Mouse (Mus musculus) ES-CJ7 (cell line): ENCODE results near the gene Ddx43.
A peak's percentile ranks its signal among the peaks of the same experiment; 100 is the strongest.

Experiments
- DNase-seq: peaks from one replicate; pipeline ENCODE4 v3.0.0; 2011; ENCODE audit warnings: low read depth, low spot score

Ddx43 gene

DNA sequence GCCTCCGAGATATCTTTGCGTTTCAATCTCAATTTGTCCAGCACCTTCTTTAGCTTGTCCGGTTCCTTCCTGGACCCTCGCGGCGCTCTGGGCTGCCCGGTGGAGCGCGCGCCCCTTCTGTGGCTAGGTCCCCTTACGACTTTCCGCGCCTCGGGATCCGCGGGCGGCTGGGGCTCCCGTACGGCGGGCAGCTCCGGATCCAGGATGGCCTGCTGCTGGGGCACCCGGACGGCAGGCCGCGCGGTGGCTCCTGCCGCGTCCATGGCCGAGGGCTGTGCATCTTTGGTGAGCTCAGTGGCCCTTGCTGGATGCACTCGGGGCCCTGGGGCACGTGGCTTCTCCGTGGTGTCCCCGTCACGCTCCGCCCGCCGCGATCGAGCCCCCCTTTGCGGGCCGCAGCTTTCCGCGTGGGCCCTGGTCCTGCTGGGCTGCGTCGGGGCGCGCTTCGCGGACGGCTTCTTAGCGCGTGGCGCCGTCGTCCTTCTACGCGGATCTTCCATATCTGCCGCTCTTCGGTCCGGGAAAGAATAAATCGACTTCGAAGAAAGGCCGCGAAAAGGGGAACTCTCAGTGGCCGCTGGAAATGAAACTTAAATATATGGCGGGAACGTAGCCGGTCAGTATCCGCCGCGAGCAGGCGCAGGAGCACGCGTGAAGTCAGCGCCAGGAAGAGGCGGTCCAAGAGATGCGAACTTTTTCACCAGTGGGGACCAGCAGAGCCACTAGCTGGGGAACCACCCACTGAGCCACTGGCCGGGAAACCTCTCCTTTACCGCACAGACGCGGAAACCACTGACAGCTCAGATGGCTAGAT lies 47.2 kb downstream of the Ddx43 start, which contains the start of gene Cgas:
TSS of gene Cgas (minus strand) at position 659 of the 814 bp plus-strand sequence.
- DNase-seq = peak; percentile 54

DNA sequence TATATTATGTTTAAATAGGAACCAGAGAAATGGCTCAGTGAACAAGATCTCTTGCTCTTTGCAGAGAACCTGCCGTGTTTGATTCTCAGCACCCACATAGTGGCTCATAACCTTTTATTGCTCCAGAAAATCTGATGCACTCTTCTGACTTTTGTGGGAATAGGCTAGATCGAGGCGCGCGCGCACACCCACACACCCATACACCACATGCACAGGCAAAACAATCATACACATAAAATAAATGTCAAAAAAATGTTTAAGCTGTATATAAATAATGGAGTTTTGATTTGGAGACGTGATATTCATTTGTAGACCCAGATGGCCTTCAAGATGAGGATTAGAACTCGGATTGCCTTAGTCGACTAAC lies 52.0 kb downstream of the Ddx43 start:
- no peak for DNase-seq

DNA sequence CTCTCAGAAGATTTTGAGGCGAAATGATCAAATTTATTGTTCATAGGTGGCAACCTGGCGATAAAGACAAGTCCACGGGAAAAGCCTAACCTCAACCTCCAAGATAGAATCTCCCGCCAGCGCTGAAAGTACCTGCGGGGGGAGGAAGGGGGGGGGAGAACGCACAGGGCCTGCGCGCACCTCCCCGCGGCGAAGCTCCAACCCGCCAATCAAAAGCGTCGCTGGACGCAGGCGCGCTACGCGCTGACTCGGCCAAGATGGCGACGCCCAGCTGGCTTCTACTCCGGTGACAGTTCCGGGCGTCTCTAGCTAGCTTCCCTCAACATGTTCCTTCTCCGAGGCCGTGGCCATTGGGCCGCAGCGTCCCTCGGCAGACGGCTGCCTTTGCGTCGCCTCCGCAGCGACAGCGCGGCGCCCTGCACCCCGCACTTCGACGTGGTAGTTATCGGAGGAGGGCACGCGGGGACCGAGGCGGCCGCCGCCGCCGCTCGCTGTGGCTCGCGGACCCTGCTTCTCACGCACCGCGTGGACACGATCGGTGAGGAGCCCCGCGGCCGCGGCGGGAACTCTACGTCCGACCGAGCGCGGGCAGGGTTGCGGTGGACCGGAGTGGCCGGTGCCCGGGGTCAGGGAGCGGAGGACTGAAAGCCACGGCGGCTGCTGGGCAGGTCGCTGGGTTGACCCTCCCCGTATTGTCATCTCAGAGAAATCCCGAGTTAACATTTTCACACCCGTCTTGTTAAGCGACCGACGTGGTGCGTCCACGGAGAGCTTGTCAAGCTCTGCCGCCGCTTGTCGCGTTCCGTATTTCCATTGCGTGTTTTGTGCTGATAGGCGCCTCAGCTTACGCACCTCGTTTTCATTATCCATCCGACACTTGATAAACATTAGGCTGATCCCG lies 52.6 kb downstream of the Ddx43 start, which contains the start of the genes Mto1 and Gm17324:
TSS of gene Mto1 (plus strand) at position 236 of the 901 bp plus-strand sequence.
TSS of gene Gm17324 (minus strand) at position 814 of the 901 bp plus-strand sequence.
- peak; percentile 87 for DNase-seq

DNA sequence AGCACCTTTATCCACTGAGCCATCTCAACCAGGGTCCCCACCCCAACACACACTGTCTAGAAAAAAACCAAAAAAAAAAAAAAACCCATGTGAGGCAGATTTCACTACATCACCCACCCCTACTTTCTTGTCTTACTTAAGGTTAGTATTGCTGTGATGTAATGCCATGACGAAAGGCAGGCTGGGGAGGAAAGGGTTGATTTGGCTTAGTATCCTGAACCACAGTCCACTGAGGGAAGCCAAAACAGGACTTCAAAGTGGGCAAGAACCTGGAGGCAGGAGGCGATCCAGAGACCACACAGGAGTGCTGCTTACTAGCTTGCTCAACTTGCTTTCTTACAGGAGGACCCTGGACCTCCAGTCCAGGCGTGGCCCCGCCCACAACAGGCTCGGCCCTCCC lies 54.8 kb downstream of the Ddx43 start:
- DNase-seq = no peak

DNA sequence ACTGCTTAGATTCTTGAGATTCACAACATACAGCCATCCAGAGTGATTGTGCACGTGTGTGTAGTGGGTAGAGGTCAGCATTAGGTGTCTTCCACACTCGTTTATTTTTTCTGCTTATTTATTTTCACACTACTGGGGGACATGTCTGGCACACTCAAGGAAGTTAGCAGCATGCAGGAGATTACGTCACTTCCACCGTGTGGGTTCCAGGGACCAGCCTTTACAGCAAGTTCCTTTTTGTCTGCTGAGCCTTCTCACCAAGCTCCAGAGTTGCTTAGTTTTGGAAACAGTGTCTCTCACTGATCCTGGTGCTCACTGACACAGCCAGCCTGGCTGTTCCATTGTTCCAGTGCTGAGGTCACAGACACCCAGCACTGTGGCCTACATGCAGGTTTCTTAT lies 55.8 kb downstream of the Ddx43 start:
- DNase-seq = no peak

DNA sequence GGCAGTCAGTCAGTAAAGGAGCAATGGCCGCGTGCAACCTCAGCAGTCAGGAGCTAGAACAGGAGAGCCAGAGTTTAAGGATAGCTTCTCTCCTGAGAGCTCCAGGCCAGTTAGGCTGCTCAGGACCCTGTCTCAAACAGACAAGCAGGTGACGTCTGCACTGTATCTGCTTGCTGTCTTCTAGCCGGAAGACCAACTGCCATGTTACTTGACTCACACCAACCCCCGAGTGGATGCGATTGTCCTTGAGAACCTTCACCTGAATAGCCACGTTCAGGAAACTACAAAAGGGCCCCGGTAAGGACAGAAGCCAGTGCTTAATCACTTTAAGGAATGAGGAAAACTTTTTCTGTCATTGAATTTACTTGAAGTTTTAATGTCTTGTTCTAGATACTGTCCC lies 61.4 kb downstream of the Ddx43 start:
- peak; percentile 68 for DNase-seq

DNA sequence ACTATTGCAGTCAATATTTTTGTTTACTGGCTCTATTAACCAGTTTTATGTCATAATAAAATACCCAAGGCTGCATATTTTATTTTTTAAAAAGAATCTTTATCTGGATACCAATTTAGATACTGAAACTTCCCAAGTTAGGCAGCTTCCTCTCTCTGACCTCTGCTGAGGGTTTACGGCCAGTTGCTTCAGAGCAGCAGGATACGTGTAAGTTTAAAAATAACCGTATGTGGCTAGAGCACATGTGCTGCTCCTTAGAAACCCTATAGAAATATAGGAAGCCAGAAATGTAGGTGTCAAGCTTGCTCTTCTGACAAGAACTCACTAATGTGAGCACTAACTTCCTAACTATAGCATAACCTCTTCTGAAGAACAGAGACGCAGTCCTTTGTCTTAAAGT lies 67.8 kb downstream of the Ddx43 start:
- DNase-seq = no peak

DNA sequence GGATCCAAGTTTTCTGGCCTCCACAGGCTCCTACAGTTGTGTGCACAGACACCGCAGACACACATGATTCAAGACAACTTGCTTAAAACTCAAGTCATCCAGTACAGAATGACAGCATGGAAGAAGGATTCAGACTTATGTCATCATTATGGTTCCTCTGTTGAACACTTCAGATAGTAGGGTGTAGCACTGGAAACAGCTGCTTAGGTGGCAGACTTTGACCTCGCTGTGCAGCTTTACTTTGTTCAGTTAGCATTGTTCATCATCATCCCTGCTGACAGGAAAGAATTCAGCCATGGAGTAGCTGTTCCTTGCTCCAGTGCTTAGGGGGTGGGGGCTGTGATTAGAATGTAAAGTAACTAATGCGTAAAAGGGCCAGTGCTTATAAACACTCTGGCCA lies 70.1 kb downstream of the Ddx43 start:
- no peak for DNase-seq
